Mouse (Mus musculus) thymus, adult 2 months (tissue): Measurements from ENCODE around the gene Fads1. TPM values are rescaled to one million over a fixed set of nuclear protein-coding genes. Genes with fewer than 3 reads are reported as not detected.
"Not testable (repeated sequence)": the region's sequence is repeated elsewhere in the genome, so short reads cannot be mapped to it uniquely, and the experiment has no call there.

Source experiments
- DNase-seq: peaks from one replicate; pipeline ENCODE4 v3.0.0; 2021
- H3K27ac ChIP-seq: fragments of 200-500 bp; 2 replicates; pipeline ENCODE4 v1.5.1; 2012; ENCODE audit warnings: low read length, control low read depth; ENCODE audit not compliant: control insufficient read depth, insufficient read depth
- H3K27me3 ChIP-seq: fragments of 200-500 bp; 2 replicates; pipeline ENCODE4 v1.6.1; 2012; ENCODE audit warnings: mild to moderate bottlenecking, low read length, moderate library complexity, mixed read lengths; ENCODE audit not compliant: control insufficient read depth, insufficient read depth
- H3K36me3 ChIP-seq: fragments of 200-500 bp; 2 replicates; pipeline ENCODE4 v1.6.1; 2012; ENCODE audit warnings: mild to moderate bottlenecking, low read length, moderate library complexity; ENCODE audit not compliant: control insufficient read depth, insufficient read depth
- H3K4me1 ChIP-seq: fragments of 200-500 bp; replicated peaks from 2 replicates; pipeline ENCODE4 v1.6.1; 2012; ENCODE audit warnings: low read length; ENCODE audit not compliant: control insufficient read depth, insufficient read depth
- H3K4me3 ChIP-seq: fragments of 200-500 bp; 2 replicates; pipeline ENCODE4 v1.5.1; 2012; ENCODE audit warnings: mild to moderate bottlenecking, low read length, control low read depth, moderate library complexity; ENCODE audit not compliant: control insufficient read depth, insufficient read depth
- CTCF ChIP-seq: fragments of 200-500 bp; IDR thresholded peaks from 2 replicates; pipeline ENCODE4 v1.5.1; 2012; ENCODE audit warnings: mild to moderate bottlenecking, control low read depth, low read length, moderate library complexity, borderline replicate concordance; ENCODE audit not compliant: control insufficient read depth, poor library complexity, insufficient read depth; ENCODE audit errors: extremely low read depth
- POLR2A ChIP-seq: fragments of 200-500 bp; IDR thresholded peaks from 2 replicates; pipeline ENCODE4 v1.6.1; 2012; ENCODE audit warnings: mild to moderate bottlenecking, low read length, control low read depth, moderate library complexity; ENCODE audit not compliant: control insufficient read depth, poor library complexity, insufficient read depth; ENCODE audit errors: extremely low read depth
- WGBS: fragments of 180-500 bp; shearing (Covaris S2); methylation state at CpG from one replicate; pipeline ENCODE4 v1.1.7; 2018; 5-methylcytosine and 5-hydroxymethylcytosine counted together
- polyA plus RNA-seq: library from polyadenylated mRNA; depleted of rRNA; stranded (reverse); fragments of >200 nt; gene quantifications from 2 replicates; pipeline ENCODE4 v1.2.3, GENCODE M21; 2012

The Fads1 gene
- polyA plus RNA-seq, 1 experiment, result 51.4 TPM

GRCm38 (mm10) chr19:10149189-10149588 lies 33.5 kb upstream of the Fads1 start:
- Histone ChIP-seq H3K4me3 (no peak overlapping the region), H3K27me3 (no peaks in the 10 kb centered on the region), H3K27ac (no peak overlapping the region), H3K4me1 (no peaks in the 10 kb centered on the region), H3K36me3 (no peaks in the 10 kb centered on the region)
- DNase-seq, result no peak
- TF ChIP-seq POLR2A (no peak), CTCF (no peak)
- 95% methylated on average over 3 of the region's 3 CpGs for WGBS

DNA sequence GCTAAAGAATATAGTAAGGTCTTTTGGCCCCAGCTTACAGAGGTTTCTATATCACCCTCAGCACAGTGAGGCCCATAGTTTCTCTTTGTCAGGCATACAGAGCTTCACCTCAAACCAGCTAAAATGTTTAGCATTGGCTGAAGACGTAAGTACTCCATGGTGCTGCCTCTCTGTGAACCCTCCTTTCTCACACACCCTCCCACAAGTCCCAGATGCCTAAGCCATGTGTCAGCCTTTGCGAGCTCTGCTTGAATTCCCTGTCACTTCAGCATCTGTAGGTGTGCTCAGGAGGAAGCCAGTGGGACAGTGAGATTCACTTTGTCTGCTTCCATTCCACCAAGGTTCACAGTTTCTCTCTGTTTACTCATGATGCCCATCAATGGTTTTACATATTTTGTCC lies 25.0 kb upstream of the Fads1 start:
- no peak overlapping the region for H3K4me3 ChIP-seq
- TF ChIP-seq POLR2A (no peak), CTCF (no peak)
- H3K4me1 ChIP-seq, result no peaks in the 10 kb centered on the region
- no peaks in the 10 kb centered on the region for H3K36me3 ChIP-seq
- no peak for DNase-seq
- no peak overlapping the region for H3K27ac ChIP-seq
- H3K27me3 ChIP-seq, result no peaks in the 10 kb centered on the region
- 96% methylated on average over 2 of the region's 2 CpGs for WGBS

- Histone ChIP-seq H3K4me3 (no peak overlapping the region), H3K27me3 (no peaks in the 10 kb centered on the region), H3K4me1 (no peaks in the 10 kb centered on the region), H3K27ac (no peak overlapping the region), H3K36me3 (no peaks in the 10 kb centered on the region)
- TF ChIP-seq POLR2A, result no peak
- no peak for TF ChIP-seq CTCF
- DNase-seq, result no peak
- WGBS, result 92% methylated on average over 3 of the region's 3 CpGs
These were observed 18.8 kb upstream of the Fads1 start for GRCm38 (mm10) chr19:10163896-10164295.

- H3K36me3 ChIP-seq, H3K27me3 ChIP-seq, H3K4me3 ChIP-seq, H3K27ac ChIP-seq, DNase-seq, H3K4me1 ChIP-seq: not testable (repeated sequence)
- WGBS, result 94% methylated on average over 4 of the region's 4 CpGs
These were observed 16.8 kb upstream of the Fads1 start for GRCm38 (mm10) chr19:10165928-10166327.

DNA sequence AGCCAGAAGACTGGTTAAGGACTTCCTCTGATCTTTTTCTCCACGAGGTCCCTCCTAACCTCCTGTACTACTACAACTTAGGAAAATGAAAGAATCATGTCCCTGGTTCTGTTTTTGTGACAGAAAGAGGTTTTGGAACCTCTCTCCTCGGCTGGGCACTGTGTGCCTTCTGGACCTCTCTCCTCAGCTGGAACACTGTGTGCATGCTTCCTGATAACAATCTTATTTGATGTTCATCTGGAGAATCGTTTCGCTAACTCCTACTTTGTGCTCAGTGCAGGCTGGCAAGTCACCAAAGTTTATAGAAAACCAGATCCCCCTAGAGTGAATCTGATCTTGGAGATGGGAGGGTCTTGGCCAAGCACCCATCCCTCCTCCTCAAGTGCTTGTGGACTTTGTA lies 15.6 kb upstream of the Fads1 start:
- Histone ChIP-seq H3K4me3 (no peak overlapping the region), H3K36me3 (no peaks in the 10 kb centered on the region), H3K27me3 (no peaks in the 10 kb centered on the region), H3K4me1 (no peaks in the 10 kb centered on the region), H3K27ac (no peak overlapping the region)
- WGBS, result 65% methylated on average over 4 of the region's 4 CpGs
- no peak for TF ChIP-seq CTCF
- no peak for TF ChIP-seq POLR2A
- DNase-seq, result no peak

- H3K4me3 ChIP-seq, result no peak overlapping the region
- no peak for DNase-seq
- no peak overlapping the region for H3K27ac ChIP-seq
- TF ChIP-seq CTCF, result no peak
- TF ChIP-seq POLR2A, result no peak
- H3K36me3 ChIP-seq, result no peaks in the 10 kb centered on the region
- H3K27me3 ChIP-seq, result no peaks in the 10 kb centered on the region
- WGBS, result 96% methylated on average over 1 of the region's 1 CpGs
- no peaks in the 10 kb centered on the region for H3K4me1 ChIP-seq
These were observed 14.7 kb upstream of the Fads1 start for GRCm38 (mm10) chr19:10167951-10168350.

DNA sequence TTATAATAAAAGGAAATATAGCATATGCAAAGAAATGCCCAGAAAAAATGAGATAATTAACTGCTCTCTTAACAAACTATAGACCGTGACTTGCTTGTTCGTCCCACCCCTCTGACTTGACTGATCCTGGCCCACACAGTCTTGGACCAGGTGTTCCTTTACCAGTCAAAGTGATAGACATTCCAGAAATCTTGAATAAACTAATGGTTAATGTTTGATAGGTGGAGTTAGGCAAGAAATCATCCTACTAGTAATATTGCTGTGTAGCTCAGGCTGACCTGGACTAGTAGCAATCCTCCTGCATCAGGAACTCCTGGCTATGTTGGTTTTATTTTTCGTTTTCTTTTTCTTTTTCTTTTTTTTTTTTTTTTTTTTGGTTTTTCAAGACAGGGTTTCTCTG lies 14.2 kb upstream of the Fads1 start:
- 0 out of 2 replicates have a peak, but pooled peaks cover 3% of the 10 kb centered on the region for H3K4me1 ChIP-seq
- H3K4me3 ChIP-seq, result no peak overlapping the region
- no peaks in the 10 kb centered on the region for H3K27me3 ChIP-seq
- no peak for TF ChIP-seq POLR2A
- no peak for TF ChIP-seq CTCF
- 90% methylated on average over 3 of the region's 3 CpGs for WGBS
- no peak overlapping the region for H3K27ac ChIP-seq
- no peak for DNase-seq
- no peaks in the 10 kb centered on the region for H3K36me3 ChIP-seq
